Mouse (Mus musculus): ENCODE data around the gene Spata31d1b. TPM values are rescaled to one million over a fixed set of nuclear protein-coding genes. Genes with fewer than 3 reads are reported as not detected.
"Not testable (repeated sequence)": the region's sequence is repeated elsewhere in the genome, so short reads cannot be mapped to it uniquely, and the experiment has no call there.

The Spata31d1b gene
- total RNA-seq (2022): not detected

- DNase-seq (ENCODE audit: low spot score): not testable (repeated sequence)
Measured at GRCm38 (mm10) chr13:59711984-59712383, at the start of gene Spata31d1b. Spata31d1b (plus strand) TSS chr13:59712284.

- no peak for DNase-seq (ENCODE audit: low spot score)
Measured at GRCm38 (mm10) chr13:59663939-59664712, 48.0 kb upstream of the Spata31d1b start.

GRCm38 (mm10) chr13:59667763-59668162 is 44.3 kb upstream of the Spata31d1b start:
- DNase-seq (ENCODE audit: low spot score): no peak

- peak; percentile 66 for DNase-seq (ENCODE audit: low spot score)
Measured at GRCm38 (mm10) chr13:59668501-59669093, 43.5 kb upstream of the Spata31d1b start.

GRCm38 (mm10) chr13:59669946-59670345 is 42.1 kb upstream of the Spata31d1b start:
- DNase-seq (ENCODE audit: low spot score): no peak

GRCm38 (mm10) chr13:59671521-59671920 is 40.6 kb upstream of the Spata31d1b start:
- no peak for DNase-seq (ENCODE audit: low spot score)

- no peak for DNase-seq (ENCODE audit: low spot score)
Measured at GRCm38 (mm10) chr13:59672248-59672647, 39.8 kb upstream of the Spata31d1b start.

- no peak for DNase-seq (ENCODE audit: low spot score)
Measured at GRCm38 (mm10) chr13:59673597-59673996, 38.5 kb upstream of the Spata31d1b start.

- DNase-seq (ENCODE audit: low spot score): no peak
Measured at GRCm38 (mm10) chr13:59674215-59674614, 37.9 kb upstream of the Spata31d1b start.

- no peak for DNase-seq (ENCODE audit: low spot score)
Measured at GRCm38 (mm10) chr13:59674761-59675150, 37.3 kb upstream of the Spata31d1b start.

GRCm38 (mm10) chr13:59675151-59676011 is 36.7 kb upstream of the Spata31d1b start, which contains the start of gene Golm1:
Golm1 (minus strand) TSS chr13:59675811.
- DNase-seq (ENCODE audit: low spot score): peak; percentile 34

- DNase-seq (ENCODE audit: low spot score): no peak
Measured at GRCm38 (mm10) chr13:59676316-59677229, 35.5 kb upstream of the Spata31d1b start.

- DNase-seq (ENCODE audit: low spot score): no peak
Measured at GRCm38 (mm10) chr13:59679306-59679705, 32.8 kb upstream of the Spata31d1b start.

GRCm38 (mm10) chr13:59679908-59680307 is 32.2 kb upstream of the Spata31d1b start:
- DNase-seq (ENCODE audit: low spot score): no peak

GRCm38 (mm10) chr13:59682629-59683028 is 29.5 kb upstream of the Spata31d1b start:
- DNase-seq (ENCODE audit: low spot score): no peak

- no peak for DNase-seq (ENCODE audit: low spot score)
Measured at GRCm38 (mm10) chr13:59685236-59685635, 26.8 kb upstream of the Spata31d1b start.

- DNase-seq (ENCODE audit: low spot score): peak; percentile 9
Measured at GRCm38 (mm10) chr13:59688338-59688770, 23.7 kb upstream of the Spata31d1b start.

- DNase-seq (ENCODE audit: low spot score): no peak
Measured at GRCm38 (mm10) chr13:59689313-59689712, 22.8 kb upstream of the Spata31d1b start.

GRCm38 (mm10) chr13:59689843-59690242 is 22.2 kb upstream of the Spata31d1b start:
- DNase-seq (ENCODE audit: low spot score): no peak

GRCm38 (mm10) chr13:59690576-59690975 is 21.5 kb upstream of the Spata31d1b start:
- DNase-seq (ENCODE audit: low spot score): no peak

- no peak for DNase-seq (ENCODE audit: low spot score)
Measured at GRCm38 (mm10) chr13:59691478-59691877, 20.6 kb upstream of the Spata31d1b start.

Data from heart, adult 8-10 months (tissue).